Mouse (Mus musculus) NIH3T3 (cell line): ENCODE data around the gene Dbf4.

Source experiments
- DNase-seq: peaks from one replicate; pipeline ENCODE4 v3.0.0-alpha.2; 2012; ENCODE audit warnings: low read depth

Gene Dbf4

GRCm38 (mm10) chr5:8422157-8422931 lies at the start of gene Dbf4, which contains the start of gene Slc25a40:
Gene Dbf4, minus strand, starts transcription at chr5:8422716.
Gene Slc25a40, plus strand, starts transcription at chr5:8422850.
- DNase-seq, result peak; percentile 96

- peak; percentile 57 for DNase-seq
These were observed 34.0 kb upstream of the Dbf4 start for GRCm38 (mm10) chr5:8456561-8456960.

GRCm38 (mm10) chr5:8455565-8455964 lies 33.0 kb upstream of the Dbf4 start:
- DNase-seq, result no peak

DNA sequence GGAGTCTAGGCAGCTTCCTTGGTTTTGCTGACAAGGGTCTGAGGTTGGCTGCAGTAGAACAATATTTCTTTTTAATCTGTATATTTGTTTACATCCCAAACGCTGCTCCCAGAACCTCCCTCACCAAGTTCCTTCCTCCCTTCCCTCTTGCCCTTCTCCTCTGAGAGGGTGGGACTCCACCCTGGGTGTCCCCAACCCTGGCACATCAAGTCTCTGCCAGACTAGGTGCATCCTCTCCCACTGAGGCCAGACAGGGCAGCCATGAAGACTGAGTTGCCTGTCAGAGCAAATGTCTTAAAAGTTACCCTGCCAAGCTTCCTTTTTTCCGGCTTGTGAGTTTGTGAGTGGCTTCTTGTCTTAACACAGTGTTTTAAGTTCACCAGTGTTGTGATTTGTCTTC lies 16.6 kb upstream of the Dbf4 start:
- no peak for DNase-seq

GRCm38 (mm10) chr5:8437481-8438156 lies 15.1 kb upstream of the Dbf4 start:
- DNase-seq, result no peak

GRCm38 (mm10) chr5:8425899-8426298 lies 3.4 kb upstream of the Dbf4 start:
- DNase-seq, result no peak

DNA sequence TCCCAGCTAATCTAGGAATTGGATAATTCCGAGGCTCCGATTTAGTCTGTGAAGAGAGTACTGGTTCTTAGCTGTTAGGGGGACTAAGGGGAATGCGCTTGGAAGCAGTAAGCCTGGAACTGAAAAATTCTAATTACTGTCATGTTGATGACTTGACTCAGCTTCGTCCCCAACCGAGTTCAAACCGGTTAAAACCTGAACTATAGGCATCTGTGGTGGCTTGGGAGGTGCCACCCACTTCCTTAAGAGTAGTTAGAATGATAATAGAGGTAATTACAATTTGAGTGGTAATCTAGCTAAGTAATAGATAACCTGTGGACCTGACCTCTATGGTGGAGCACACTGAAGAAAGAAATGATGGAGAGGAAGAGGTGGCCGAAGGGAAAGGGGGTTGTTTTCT lies 1.6 kb upstream of the Dbf4 start:
- no peak for DNase-seq

- DNase-seq, result peak; percentile 66
These were observed 714 bp upstream of the Dbf4 start for GRCm38 (mm10) chr5:8422932-8423928.

- DNase-seq, result no peak
These were observed 1.1 kb downstream of the Dbf4 start for GRCm38 (mm10) chr5:8421424-8421823.

DNA sequence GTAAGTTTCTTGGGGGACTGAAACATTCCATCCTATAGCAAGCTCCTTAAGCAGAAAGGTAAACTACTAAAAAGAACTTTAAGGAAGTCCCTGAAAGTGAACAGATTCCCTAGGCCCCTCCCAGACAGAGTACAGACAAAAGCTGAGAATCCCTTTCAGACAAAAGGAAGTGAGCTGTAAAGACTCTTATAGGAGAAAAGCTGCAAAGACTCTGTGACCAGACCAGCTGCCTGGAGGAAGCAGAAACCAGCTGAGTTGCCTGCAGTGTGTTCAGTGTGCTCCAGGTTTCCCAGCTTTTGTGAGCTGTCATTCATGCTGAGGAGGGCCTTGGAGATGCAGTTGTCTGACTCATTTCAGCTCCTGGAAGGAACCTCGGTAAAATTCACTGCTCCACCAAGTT lies 5.1 kb downstream of the Dbf4 start:
- peak; percentile 58 for DNase-seq

GRCm38 (mm10) chr5:8416683-8417413 lies 5.7 kb downstream of the Dbf4 start:
- DNase-seq, result no peak

DNA sequence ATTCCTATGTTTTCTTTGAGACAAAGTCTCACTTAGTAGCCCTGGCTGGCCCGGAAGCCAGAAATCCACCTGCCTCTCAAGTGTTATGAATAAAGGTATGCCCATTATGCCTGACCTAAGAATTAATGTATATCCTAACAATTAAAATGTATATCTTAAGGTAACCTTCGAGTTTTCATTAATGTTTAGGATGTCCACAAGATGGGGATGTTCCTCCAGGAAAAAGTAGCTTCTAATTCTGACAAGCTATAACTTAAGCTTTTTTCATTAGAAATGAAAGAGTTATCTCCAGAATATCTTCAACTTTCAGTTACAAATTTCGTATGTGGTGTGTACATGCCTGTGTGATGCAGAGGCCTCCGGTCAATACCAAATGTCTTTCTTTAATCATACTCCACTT lies 13.8 kb downstream of the Dbf4 start:
- DNase-seq, result peak; percentile 57

DNA sequence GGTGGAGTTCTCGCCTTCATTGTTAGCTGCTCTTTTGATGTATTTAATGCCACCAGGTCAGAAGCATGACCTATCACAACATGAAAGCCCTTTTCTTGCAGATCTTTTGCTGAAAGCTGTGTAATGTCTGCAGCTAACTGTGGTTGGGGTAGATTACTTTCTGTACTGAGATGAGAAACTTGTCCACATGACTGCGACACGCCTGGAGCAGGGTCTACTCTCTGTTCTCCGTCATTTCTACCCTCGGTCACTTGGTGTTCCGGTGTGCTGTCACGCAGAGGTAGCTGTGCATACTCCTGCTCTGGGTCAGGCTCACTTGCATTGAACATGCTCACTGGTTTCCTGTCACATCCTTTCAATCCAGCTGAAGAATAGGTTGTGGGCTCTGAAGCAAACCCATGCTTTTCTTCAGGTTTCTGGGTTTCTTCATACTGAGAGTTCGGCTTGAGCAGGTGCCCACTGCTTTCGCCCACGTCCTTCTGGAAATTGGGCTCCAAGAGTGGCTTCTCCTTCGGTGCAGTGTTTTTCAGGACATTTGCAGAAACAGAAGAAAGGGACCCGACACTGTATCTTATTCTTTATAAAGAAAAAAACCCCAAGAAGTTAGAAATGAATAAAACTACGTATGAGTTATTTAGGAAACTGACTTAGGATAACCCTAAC lies 24.8 kb downstream of the Dbf4 start:
- DNase-seq, result no peak

- DNase-seq, result no peak
These were observed 28.5 kb downstream of the Dbf4 start for GRCm38 (mm10) chr5:8393891-8394583.

DNA sequence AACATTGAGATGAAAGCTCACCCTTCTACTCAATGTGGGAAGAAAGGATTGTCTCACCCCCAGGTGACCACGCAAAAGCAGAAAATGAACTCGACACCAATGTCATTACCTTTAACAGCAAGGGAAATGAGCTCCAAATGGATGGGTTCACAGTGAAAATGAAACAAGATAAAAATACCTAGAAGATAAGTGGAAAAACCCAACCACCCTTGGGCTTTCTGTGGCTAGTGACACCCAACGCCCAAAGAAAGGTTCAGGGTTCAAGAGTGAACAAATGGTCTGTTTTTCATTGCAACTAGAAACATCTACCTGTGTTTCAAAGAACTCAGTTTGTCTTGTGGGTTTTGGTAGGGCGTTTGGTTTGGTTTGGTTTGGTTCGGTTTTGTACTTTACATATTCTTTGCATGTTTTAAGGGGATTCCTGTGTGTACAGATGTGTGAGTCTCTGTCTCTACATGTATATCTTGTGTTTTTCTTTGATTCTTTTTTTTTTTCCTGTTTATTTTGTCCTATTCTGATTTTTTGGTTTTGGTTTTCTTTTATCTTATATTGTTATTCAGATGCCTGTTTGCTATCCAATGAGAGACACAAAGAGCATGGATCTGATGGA lies 48.1 kb downstream of the Dbf4 start:
- no peak for DNase-seq

GRCm38 (mm10) chr5:8373415-8373814 lies 49.1 kb downstream of the Dbf4 start:
- no peak for DNase-seq

DNA sequence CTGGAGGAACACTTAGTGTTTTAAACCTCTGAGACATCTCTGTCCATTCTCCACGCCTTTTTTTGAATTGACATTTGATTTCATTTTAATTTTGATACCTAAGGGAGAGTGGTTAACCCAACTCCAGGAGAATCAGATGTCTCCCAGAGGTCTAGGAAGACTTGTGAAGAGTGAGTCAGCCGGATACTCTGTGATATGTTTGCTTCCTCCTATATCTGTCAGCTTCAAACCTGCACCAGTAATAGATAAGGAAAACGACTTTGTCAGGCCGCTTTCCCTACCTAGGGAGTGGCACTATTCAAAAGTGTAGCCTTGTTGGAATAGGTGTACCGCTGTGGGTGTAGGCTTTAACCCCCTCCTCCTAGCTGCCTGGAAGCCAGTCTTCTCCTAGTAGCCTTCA lies 53.7 kb downstream of the Dbf4 start:
- DNase-seq, result no peak

DNA sequence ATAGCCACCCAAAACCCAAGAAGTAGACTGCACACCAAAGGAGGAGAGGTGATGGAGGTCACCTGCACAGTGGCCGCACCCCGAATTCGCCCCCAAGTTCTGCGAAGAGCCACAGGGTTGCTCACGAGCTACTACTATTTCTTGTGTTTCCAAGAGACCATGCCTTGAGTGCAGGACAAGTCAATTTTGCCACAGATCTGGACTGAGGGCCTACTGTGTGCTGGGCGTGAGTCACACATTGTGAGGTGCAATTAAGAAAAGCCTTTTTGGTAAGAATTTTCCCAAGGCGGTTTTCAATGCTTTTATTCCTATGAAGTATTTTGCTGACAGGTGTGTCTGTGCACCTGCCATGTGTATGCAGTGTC lies 54.2 kb downstream of the Dbf4 start:
- no peak for DNase-seq

- no peak for DNase-seq
These were observed 54.7 kb downstream of the Dbf4 start, which contains the start of gene Adam22 for GRCm38 (mm10) chr5:8367614-8368327. Gene Adam22, minus strand, starts transcription at chr5:8368160.
